Mouse (Mus musculus): ENCODE measurements around the gene Trap1.

GRCm38 (mm10) chr16:4014040-4014668 lies 63.5 kb downstream of the Trap1 start:
- TF ChIP-seq CTCF (IDR thresholded peaks at IDR 0.05; ENCODE audit: low read depth) (no peak), EP300 (IDR thresholded peaks at IDR 0.05; ENCODE audit: low read depth) (no peak)

All from liver, postnatal 0 days (tissue).